Mouse (Mus musculus): ENCODE measurements at regions not wholly inside any gene's neighbourhood (a gene's known extent, or its start where the extent isn't known, plus 50 kb on each side); places are given as distances from the start of the nearest gene placed in this dataset.

DNA sequence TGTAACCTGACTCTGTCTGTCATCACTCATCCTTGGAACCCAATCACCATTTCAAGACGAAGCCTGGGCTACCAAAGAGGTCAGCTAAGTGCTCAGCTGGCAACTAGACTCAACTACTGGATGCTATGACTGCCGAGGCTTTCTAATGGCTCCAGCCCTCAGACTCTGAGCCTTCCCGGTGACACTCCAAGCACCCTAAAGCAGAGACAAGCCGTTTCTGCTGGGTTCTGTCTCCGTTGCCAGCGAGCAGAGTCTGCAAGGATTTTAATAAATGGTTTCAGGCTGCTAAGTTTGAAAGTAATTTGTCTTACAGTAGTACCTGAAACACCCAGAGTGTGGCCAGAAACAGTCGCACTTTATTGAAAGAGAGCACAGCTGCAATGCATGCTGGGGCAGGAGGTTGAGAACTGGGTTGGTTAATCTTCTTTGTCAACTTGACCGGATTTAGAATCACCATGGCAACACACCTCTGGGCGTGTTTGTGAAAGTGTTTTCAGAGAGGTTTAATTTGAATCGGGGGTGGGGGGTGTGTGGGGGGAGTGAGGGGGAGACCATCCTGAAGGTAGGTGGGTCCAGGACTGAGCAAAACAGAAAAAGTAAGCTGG is 298.8 kb downstream of the H2al1j start:
- TF ChIP-seq CTCF (IDR thresholded peaks at IDR 0.05; ENCODE audit: low read depth) (no peak), EP300 (IDR thresholded peaks at IDR 0.05; ENCODE audit: low read depth) (no peak)

All from liver, embryonic 14.5 days (tissue).